Mouse (Mus musculus) small intestine, adult 2 months (tissue): ENCODE measurements around the gene Gm5737.

Experiments
- CTCF ChIP-seq: fragments of 200-500 bp; IDR thresholded peaks from 2 replicates; pipeline ENCODE4 v1.5.1; 2012; ENCODE audit warnings: low read depth, mild to moderate bottlenecking, control low read depth, inconsistent platforms, low read length, moderate library complexity, mixed read lengths; ENCODE audit not compliant: insufficient replicate concordance, insufficient read length; ENCODE audit errors: extremely low read depth
- POLR2A ChIP-seq: fragments of 200-500 bp; IDR thresholded peaks from 2 replicates; pipeline ENCODE4 v1.6.1; 2012; ENCODE audit warnings: low read depth, mild to moderate bottlenecking, control low read depth, inconsistent platforms, low read length, moderate library complexity

DNA sequence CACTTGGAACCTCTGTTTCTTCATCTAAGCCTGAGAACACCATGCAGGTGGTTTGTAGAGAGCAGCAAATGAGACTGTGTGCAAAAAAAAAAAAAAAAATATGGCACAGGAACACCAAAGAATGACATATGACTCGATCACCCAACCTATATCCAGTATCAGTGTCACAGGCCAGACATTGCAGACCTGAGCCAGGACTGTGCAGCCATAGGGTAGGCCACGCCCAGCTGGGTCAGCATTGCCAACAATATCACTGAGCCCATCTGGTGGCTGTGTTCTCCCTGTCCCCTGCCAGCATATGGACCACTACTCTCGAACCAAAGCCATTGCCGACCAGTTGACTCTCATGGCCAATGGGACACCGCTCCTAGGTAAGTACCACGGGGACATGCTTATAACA lies 5.4 kb downstream of the Gm5737 start:
- TF ChIP-seq CTCF (no peak), POLR2A (no peak)
